Mouse (Mus musculus) heart, adult 2 months (tissue): ENCODE results near the gene Fyn.

Experiments used
- CTCF ChIP-seq: fragments of 200-600 bp; IDR thresholded peaks from 2 replicates; pipeline ENCODE4 v1.8.1; 2022; ENCODE audit warnings: antibody characterized with exemption, mild to moderate bottlenecking, moderate library complexity
- EP300 ChIP-seq: fragments of 200-500 bp; IDR thresholded peaks from 2 replicates; pipeline ENCODE4 v1.6.1; 2011; ENCODE audit warnings: low read depth, low read length, control low read depth; ENCODE audit not compliant: insufficient read depth
- POLR2A ChIP-seq: fragments of 200-500 bp; IDR thresholded peaks from 2 replicates; pipeline ENCODE4 v1.6.1; 2011; ENCODE audit warnings: mild to moderate bottlenecking, low read depth, low read length, control low read depth; ENCODE audit not compliant: insufficient read depth

DNA sequence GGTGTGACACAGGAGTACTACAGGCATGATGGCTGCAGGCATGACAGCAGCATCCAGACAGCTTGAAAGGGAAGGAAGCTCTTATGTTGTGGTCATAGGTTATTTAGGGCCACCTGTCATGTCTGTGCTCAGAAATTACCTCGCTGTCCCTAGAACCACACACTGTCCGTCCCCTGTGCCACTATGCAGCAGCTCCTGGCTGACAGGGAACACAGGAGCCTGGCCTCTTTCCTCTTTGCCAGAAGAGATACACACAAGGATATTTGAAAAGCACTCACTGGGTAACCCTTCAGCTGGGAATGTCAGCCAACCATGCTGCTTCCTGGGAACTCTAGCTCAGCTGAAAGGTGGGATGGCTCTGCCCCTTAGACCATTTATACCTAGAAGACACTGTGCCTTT is 62.6 kb downstream of the Fyn start:
- no peak for TF ChIP-seq CTCF
- no peak for TF ChIP-seq POLR2A
- TF ChIP-seq EP300, result 0 out of 2 replicates have a peak, but pooled peaks have one; percentile 54
